Comparison of ENCODE assay signal across 8 mouse cellular contexts in the genomic region with DNA sequence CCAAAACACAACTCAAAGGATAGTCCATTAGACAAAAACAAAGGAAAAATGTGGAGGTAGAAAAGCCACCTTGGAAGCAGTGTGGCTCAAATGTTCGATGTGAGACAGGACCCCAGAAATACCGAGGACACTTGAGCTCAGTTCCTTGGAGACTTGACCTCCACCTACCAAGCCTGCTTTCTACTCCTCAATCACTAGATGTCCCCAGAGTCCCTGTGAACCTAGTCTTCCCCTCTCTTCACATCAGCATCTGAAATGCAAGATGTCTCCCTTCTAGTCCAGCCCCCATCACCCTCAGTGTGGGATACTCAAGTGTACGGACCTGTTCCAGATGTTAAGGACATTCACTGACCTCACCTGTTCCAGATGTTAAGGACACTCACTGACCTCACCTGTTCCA. TPM values are rescaled to one million over a fixed set of nuclear protein-coding genes. Genes with fewer than 3 reads are reported as not detected.
DNase-seq lines count a peak whose midpoint lies in the region; ATAC-seq and TF ChIP-seq lines count a peak whose summit lies in the region.

No protein-coding gene starts in this region.

- H3K9me3 ChIP-seq in midbrain, embryonic 14.5 days (ENCODE audit: control insufficient read depth, low read length), result no peaks in the 10 kb centered on the region

- intact Hi-C loops in gastrocnemius, postnatal 36 days (cut with DNase I), result loop anchor here (1.0 kb wide), 1 partner anchor 45 kb away; no protein-coding TSS in a partner anchor

- no peak overlapping the region for H3K4me3 ChIP-seq in thymus, adult 2 months (ENCODE audit: control insufficient read depth, insufficient read depth, low read length)
- no peak overlapping the region for H3K4me3 ChIP-seq in cortical plate, adult 2 months (ENCODE audit: insufficient read depth, low read length)
- no peak overlapping the region for H3K4me3 ChIP-seq in midbrain, embryonic 14.5 days (replicated peaks; ENCODE audit: low read depth, low read length)

- no peak for TF ChIP-seq CTCF in thymus, adult 2 months (IDR thresholded peaks at IDR 0.05; ENCODE audit: borderline replicate concordance, control insufficient read depth, extremely low read depth, insufficient read depth, low read length, poor library complexity)
- TF ChIP-seq CTCF in cortical plate, adult 2 months (IDR thresholded peaks at IDR 0.05; ENCODE audit: extremely low read depth, insufficient read depth, low read length), result peak; percentile 90

- H3K27me3 ChIP-seq in thymus, adult 2 months (ENCODE audit: control insufficient read depth, insufficient read depth, low read length), result no peaks in the 10 kb centered on the region; the same call in 1 of the 2 replicates
- H3K27me3 ChIP-seq in midbrain, embryonic 14.5 days (ENCODE audit: control insufficient read depth, insufficient read depth, low read length), result no peaks in the 10 kb centered on the region

- H3K9ac ChIP-seq in midbrain, embryonic 14.5 days (replicated peaks; ENCODE audit: low read length), result no peak overlapping the region

- peak; percentile 38 for DNase-seq in gastrocnemius, adult 18-20 months (ENCODE audit: low spot score)
- no peak for DNase-seq in gastrocnemius, postnatal 36 days
- peak; percentile 41 for DNase-seq in thymus, adult 2 months
- DNase-seq in thymus, adult 18-20 months, result no peak
- DNase-seq in kidney, adult 8-10 months, result peak; percentile 58 to 63
- peak; percentile 83 for DNase-seq in midbrain, embryonic 14.5 days
- DNase-seq in urinary bladder, adult 2 months (ENCODE audit: low spot score), result no peak

- no peak overlapping the region for H3K27ac ChIP-seq in thymus, adult 2 months (ENCODE audit: control insufficient read depth, insufficient read depth, low read length)
- H3K27ac ChIP-seq in cortical plate, adult 2 months (ENCODE audit: insufficient read depth, low read length), result no peak overlapping the region
- H3K27ac ChIP-seq in midbrain, embryonic 14.5 days (replicated peaks; ENCODE audit: low read depth, low read length), result 0 out of 2 replicates have a peak overlapping the region, but pooled peaks have one; percentile 8

- TF ChIP-seq POLR2A in thymus, adult 2 months (IDR thresholded peaks at IDR 0.05; ENCODE audit: control insufficient read depth, extremely low read depth, insufficient read depth, low read length, poor library complexity), result no peak
- TF ChIP-seq POLR2A in cortical plate, adult 2 months (IDR thresholded peaks at IDR 0.05; ENCODE audit: extremely low read depth, insufficient read depth, low read length), result no peak

- ATAC-seq in midbrain, embryonic 14.5 days (ENCODE audit: low FRiP score, low TSS enrichment), result no peak

- H3K4me2 ChIP-seq in midbrain, embryonic 14.5 days (ENCODE audit: low read length), result no peak overlapping the region; the same call in 1 of the 2 replicates

- 27% methylated on average over 3 of the region's 3 CpGs for WGBS in thymus, adult 2 months
- WGBS in midbrain, embryonic 14.5 days, result 11% methylated on average over 3 of the region's 3 CpGs

- no peaks in the 10 kb centered on the region for H3K36me3 ChIP-seq in thymus, adult 2 months (ENCODE audit: control insufficient read depth, insufficient read depth, low read length)
- H3K36me3 ChIP-seq in midbrain, embryonic 14.5 days (ENCODE audit: control insufficient read depth, insufficient read depth, low read length), result peaks cover 10% of the 10 kb centered on the region; the same call in 1 of the 2 replicates

- H3K4me1 ChIP-seq in thymus, adult 2 months (replicated peaks; ENCODE audit: control insufficient read depth, insufficient read depth, low read length), result peaks cover 10% of the 10 kb centered on the region
- 0 out of 2 replicates have a peak, but pooled peaks cover 1% of the 10 kb centered on the region for H3K4me1 ChIP-seq in cortical plate, adult 2 months (ENCODE audit: control insufficient read depth, insufficient read depth, low read length)
- peaks cover 24% of the 10 kb centered on the region for H3K4me1 ChIP-seq in midbrain, embryonic 14.5 days (ENCODE audit: control insufficient read depth, insufficient read depth, low read length)

RNA-seq across cellular contexts. Expression of gene Sox12, which starts 5.1 kb away (rescaled TPM):
- under 1 TPM; 0.34 to 0.57 TPM for total RNA-seq in gastrocnemius, adult 18-20 months (2021)
- 1 to 10 TPM; 1.4 to 1.5 TPM for total RNA-seq in gastrocnemius, postnatal 36 days (2021)
- polyA plus RNA-seq in thymus, adult 2 months (2012; rRNA removed), result 3.8 and 4.5 TPM in 2 replicates
- polyA plus RNA-seq in cortical plate, adult 2 months (2012; rRNA removed), result 17.0 and 18.6 TPM in 2 replicates
- 21.9 and 25.4 TPM in 2 replicates for polyA plus RNA-seq in midbrain, embryonic 14.5 days (2014; fragmentation: Nextera tagmentation; extraction: Ambion mirVana)
- 8.6 and 12.6 TPM in 2 replicates for polyA plus RNA-seq in urinary bladder, adult 2 months (2012; rRNA removed)

RNA-seq across cellular contexts. Expression of gene Nrsn2, which starts 16.3 kb away (rescaled TPM):
- total RNA-seq in gastrocnemius, adult 18-20 months (2021), result not detected
- total RNA-seq in gastrocnemius, postnatal 36 days (2021), result not detected
- 0.07 TPM in 1 of 2 replicates, not detected in the other for polyA plus RNA-seq in thymus, adult 2 months (2012; rRNA removed)
- polyA plus RNA-seq in cortical plate, adult 2 months (2012; rRNA removed), result 72.3 and 81.3 TPM in 2 replicates
- polyA plus RNA-seq in midbrain, embryonic 14.5 days (2014; fragmentation: Nextera tagmentation; extraction: Ambion mirVana), result 40.1 and 49.0 TPM in 2 replicates
- polyA plus RNA-seq in urinary bladder, adult 2 months (2012; rRNA removed), result not detected in 2 replicates

RNA-seq across cellular contexts. Expression of gene Zcchc3, which starts 22.0 kb away (rescaled TPM):
- under 1 TPM; 0.62 to 0.76 TPM for total RNA-seq in gastrocnemius, adult 18-20 months (2021)
- total RNA-seq in gastrocnemius, postnatal 36 days (2021), result 1 to 10 TPM in 1 of 2 experiments, under 1 TPM in 1; 0.84 to 2.1 TPM
- polyA plus RNA-seq in thymus, adult 2 months (2012; rRNA removed), result 1.7 and 2.0 TPM in 2 replicates
- 6.5 and 7.1 TPM in 2 replicates for polyA plus RNA-seq in cortical plate, adult 2 months (2012; rRNA removed)
- 18.0 and 19.3 TPM in 2 replicates for polyA plus RNA-seq in midbrain, embryonic 14.5 days (2014; fragmentation: Nextera tagmentation; extraction: Ambion mirVana)
- 8.7 and 9.7 TPM in 2 replicates for polyA plus RNA-seq in urinary bladder, adult 2 months (2012; rRNA removed)

RNA-seq across cellular contexts. Expression of gene 6820408C15Rik, which starts 22.6 kb away (rescaled TPM):
- total RNA-seq in gastrocnemius, adult 18-20 months (2021), result not detected
- not detected for total RNA-seq in gastrocnemius, postnatal 36 days (2021)
- polyA plus RNA-seq in thymus, adult 2 months (2012; rRNA removed), result 0.36 and 0.50 TPM in 2 replicates
- 2.8 and 3.7 TPM in 2 replicates for polyA plus RNA-seq in cortical plate, adult 2 months (2012; rRNA removed)
- polyA plus RNA-seq in midbrain, embryonic 14.5 days (2014; fragmentation: Nextera tagmentation; extraction: Ambion mirVana), result 1.0 and 1.1 TPM in 2 replicates
- polyA plus RNA-seq in urinary bladder, adult 2 months (2012; rRNA removed), result 0.40 and 0.45 TPM in 2 replicates

RNA-seq across cellular contexts. Expression of gene Trib3, which starts 49.0 kb away (rescaled TPM):
- total RNA-seq in gastrocnemius, adult 18-20 months (2021), result 1 to 10 TPM in 1 of 2 experiments, under 1 TPM in 1; 0.55 to 1.5 TPM
- 1 to 10 TPM in 1 of 2 experiments, under 1 TPM in 1; 0.62 to 1.5 TPM for total RNA-seq in gastrocnemius, postnatal 36 days (2021)
- 2.6 and 3.8 TPM in 2 replicates for polyA plus RNA-seq in thymus, adult 2 months (2012; rRNA removed)
- polyA plus RNA-seq in cortical plate, adult 2 months (2012; rRNA removed), result 0.40 and 0.61 TPM in 2 replicates
- 0.62 and 1.2 TPM in 2 replicates for polyA plus RNA-seq in midbrain, embryonic 14.5 days (2014; fragmentation: Nextera tagmentation; extraction: Ambion mirVana)
- 2.4 and 2.9 TPM in 2 replicates for polyA plus RNA-seq in urinary bladder, adult 2 months (2012; rRNA removed)

Comparison
In these comparisons a context has a peak if more than half of its experiments do, and no peak if none do; other contexts are left out.
1. DNase-seq: peak in gastrocnemius, adult 18-20 months (single experiment), thymus, adult 2 months (single experiment), kidney, adult 8-10 months (2 of 2) and midbrain, embryonic 14.5 days (single experiment); none in gastrocnemius, postnatal 36 days (0 of 2), thymus, adult 18-20 months (0 of 2) and urinary bladder, adult 2 months (single experiment).
2. RNA of gene Nrsn2, which starts 16.3 kb away (polyA plus RNA-seq): 72.3 to 81.3 TPM in cortical plate, adult 2 months and 40.1 to 49.0 TPM in midbrain, embryonic 14.5 days; 0.07 TPM in thymus, adult 2 months and not detected in urinary bladder, adult 2 months; every median in the first group is over 10 times any median in the second.